Mouse (Mus musculus) T-helper 2 cell (primary cell): ENCODE measurements at regions not wholly inside any gene's neighbourhood (a gene's known extent, or its start where the extent isn't known, plus 50 kb on each side); places are given as distances from the start of the nearest gene placed in this dataset.
"Not testable (repeated sequence)": the region's sequence is repeated elsewhere in the genome, so short reads cannot be mapped to it uniquely, and the experiment has no call there.

Source experiments
- in situ Hi-C: fragments of 300-600 bp; cut with MboI, MseI; formaldehyde crosslinking; loops from one replicate; pipeline ENCODE4 v1.15.1; 2025; ENCODE audit warnings: high pct_unique_total_duplicates

- in situ Hi-C loops = loop anchor here (25.0 kb wide), 2 partner anchors 273 to 1773 kb away; no protein-coding TSS in a partner anchor
These were observed 294.5 kb upstream of the Arglu1 start for GRCm38 (mm10) chr8:8984829-8985251.

- in situ Hi-C loops = loop anchor here (25.0 kb wide), 2 partner anchors 272 to 1772 kb away; no protein-coding TSS in a partner anchor
These were observed 294.0 kb upstream of the Arglu1 start for GRCm38 (mm10) chr8:8984159-8984828.

- in situ Hi-C loops = loop anchor here (25.0 kb wide), 2 partner anchors 271 to 1771 kb away; no protein-coding TSS in a partner anchor
These were observed 292.9 kb upstream of the Arglu1 start for GRCm38 (mm10) chr8:8983133-8983661.

GRCm38 (mm10) chr8:8978969-8979368 lies 288.6 kb upstream of the Arglu1 start:
- in situ Hi-C loops = loop anchor here (25.0 kb wide), 2 partner anchors 267 to 1767 kb away; no protein-coding TSS in a partner anchor

- in situ Hi-C loops = no loop called here
These were observed 283.4 kb upstream of the Arglu1 start for GRCm38 (mm10) chr8:8973769-8974168.

GRCm38 (mm10) chr8:8973334-8973733 lies 283.0 kb upstream of the Arglu1 start:
- in situ Hi-C loops = no loop called here

GRCm38 (mm10) chr8:8970776-8971175 lies 280.5 kb upstream of the Arglu1 start:
- in situ Hi-C loops = no loop called here

GRCm38 (mm10) chr8:8970346-8970745 lies 280.0 kb upstream of the Arglu1 start:
- in situ Hi-C loops = no loop called here

GRCm38 (mm10) chr8:8969112-8969950 lies 279.0 kb upstream of the Arglu1 start:
- in situ Hi-C loops = no loop called here

GRCm38 (mm10) chr8:8966658-8967048 lies 276.3 kb upstream of the Arglu1 start:
- in situ Hi-C loops = no loop called here

GRCm38 (mm10) chr8:8965983-8966657 lies 275.8 kb upstream of the Arglu1 start:
- in situ Hi-C loops = no loop called here

- in situ Hi-C loops = no loop called here
These were observed 269.9 kb upstream of the Arglu1 start for GRCm38 (mm10) chr8:8960221-8960620.

- in situ Hi-C loops = no loop called here
These were observed 269.4 kb upstream of the Arglu1 start for GRCm38 (mm10) chr8:8959787-8960093.

GRCm38 (mm10) chr8:8959021-8959786 lies 268.9 kb upstream of the Arglu1 start:
- in situ Hi-C loops = no loop called here

GRCm38 (mm10) chr8:8958140-8958539 lies 267.8 kb upstream of the Arglu1 start:
- in situ Hi-C loops = not testable (repeated sequence)

GRCm38 (mm10) chr8:8952212-8952611 lies 261.9 kb upstream of the Arglu1 start:
- in situ Hi-C loops = no loop called here

GRCm38 (mm10) chr8:8951186-8951585 lies 260.9 kb upstream of the Arglu1 start:
- in situ Hi-C loops = no loop called here

- in situ Hi-C loops = no loop called here
These were observed 257.3 kb upstream of the Arglu1 start for GRCm38 (mm10) chr8:8947516-8948161.

- in situ Hi-C loops = no loop called here
These were observed 252.7 kb upstream of the Arglu1 start for GRCm38 (mm10) chr8:8942991-8943390.

- in situ Hi-C loops = no loop called here
These were observed 250.6 kb upstream of the Arglu1 start for GRCm38 (mm10) chr8:8940899-8941298.

GRCm38 (mm10) chr8:8938536-8938935 lies 248.2 kb upstream of the Arglu1 start:
- in situ Hi-C loops = no loop called here
